Mouse (Mus musculus) lung, postnatal 0 days (tissue): ENCODE results near the gene Chd9.

Experiments
- CTCF ChIP-seq: IDR thresholded peaks from 2 replicates; pipeline ENCODE4 v1.5.1; 2016; ENCODE audit warnings: antibody characterized with exemption, mild to moderate bottlenecking
- EP300 ChIP-seq: IDR thresholded peaks from 2 replicates; pipeline ENCODE4 v1.6.1; 2016; ENCODE audit warnings: antibody characterized with exemption, mild to moderate bottlenecking, control low read depth

- TF ChIP-seq CTCF = no peak
- TF ChIP-seq EP300 = no peak
Measured at GRCm38 (mm10) chr8:90828987-90829740, 1.0 kb downstream of the Chd9 start.
